Mouse (Mus musculus) neural tube, embryonic 14.5 days (tissue): ENCODE measurements around the gene Ipo13. TPM values are rescaled to one million over a fixed set of nuclear protein-coding genes. Genes with fewer than 3 reads are reported as not detected.
A peak's percentile ranks its signal among the peaks of the same experiment; 100 is the strongest.

Experiments
- ATAC-seq: fragments of 200-750 bp; cut with Nextera tagmentation; 2 replicates; pipeline ENCODE4 v1.8.0; 2017; ENCODE audit warnings: low read depth, mild to moderate bottlenecking, moderate TSS enrichment, moderate library complexity
- H3K27ac ChIP-seq: fragments of 300-500 bp; sonication (generic); 2 replicates; pipeline ENCODE4 v1.5.1; 2014; ENCODE audit warnings: low read depth, mild to moderate bottlenecking, control low read depth, low read length, moderate library complexity, mixed read lengths
- H3K27me3 ChIP-seq: fragments of 300-500 bp; sonication (generic); 2 replicates; pipeline ENCODE4 v1.6.1; 2014; ENCODE audit warnings: low read length; ENCODE audit not compliant: control insufficient read depth, insufficient read depth
- H3K36me3 ChIP-seq: fragments of 300-500 bp; sonication (generic); 2 replicates; pipeline ENCODE4 v1.6.1; 2014; ENCODE audit warnings: low read length, mixed read lengths; ENCODE audit not compliant: control insufficient read depth, insufficient read depth
- H3K4me1 ChIP-seq: fragments of 300-500 bp; sonication (generic); 2 replicates; pipeline ENCODE4 v1.6.1; 2014; ENCODE audit warnings: low read length; ENCODE audit not compliant: control insufficient read depth, insufficient read depth
- H3K4me2 ChIP-seq: fragments of 300-500 bp; sonication (generic); 2 replicates; pipeline ENCODE4 v1.6.1; 2014; ENCODE audit warnings: mild to moderate bottlenecking, low read depth, low read length, control low read depth
- H3K4me3 ChIP-seq: fragments of 300-500 bp; sonication (generic); 2 replicates; pipeline ENCODE4 v1.5.1; 2014; ENCODE audit warnings: low read depth, low read length, control low read depth, mixed read lengths
- H3K9ac ChIP-seq: fragments of 300-500 bp; sonication (generic); replicated peaks from 2 replicates; pipeline ENCODE4 v1.6.1; 2014; ENCODE audit warnings: low read depth, mild to moderate bottlenecking, control low read depth, low read length, mixed read lengths
- H3K9me3 ChIP-seq: fragments of 300-500 bp; sonication (generic); 2 replicates; pipeline ENCODE4 v1.6.1; 2016; ENCODE audit warnings: low read length; ENCODE audit not compliant: control insufficient read depth
- WGBS: fragments of 180-500 bp; shearing (Covaris S2); extraction: QIAGEN DNeasy Blood & Tissue Kit; methylation state at CpG from one replicate; pipeline ENCODE4 v1.1.7; 2014; 5-methylcytosine and 5-hydroxymethylcytosine counted together
- polyA plus RNA-seq: library from polyadenylated mRNA; unstranded; fragments of >200 nt; fragmentation: Nextera tagmentation; extraction: Ambion mirVana; gene quantifications from 2 replicates; pipeline ENCODE4 v1.2.1, GENCODE M21; 2014

The Ipo13 gene
- polyA plus RNA-seq, 1 experiment from 2014 or later, result 61.7 TPM

GRCm38 (mm10) chr4:117918261-117918660, 3.5 kb upstream of the Ipo13 start:
- Histone ChIP-seq H3K4me3 (no peak overlapping the region), H3K4me1 (peaks cover 14% of the 10 kb centered on the region), H3K36me3 (no peaks in the 10 kb centered on the region), H3K9ac (no peak overlapping the region), H3K27ac (no peak overlapping the region), H3K27me3 (no peaks in the 10 kb centered on the region), H3K4me2 (no peak overlapping the region), H3K9me3 (no peaks in the 10 kb centered on the region)
- ATAC-seq, result no peak
- WGBS, result 71% methylated on average over 3 of the region's 3 CpGs

GRCm38 (mm10) chr4:117917847-117918246, 3.0 kb upstream of the Ipo13 start:
- WGBS, result 88% methylated on average over 4 of the region's 4 CpGs

GRCm38 (mm10) chr4:117917402-117917801, 2.6 kb upstream of the Ipo13 start:
- no peak for ATAC-seq
- no peak overlapping the region for H3K27ac ChIP-seq
- no peak overlapping the region for H3K4me2 ChIP-seq
- peaks cover 23% of the 10 kb centered on the region for H3K4me1 ChIP-seq
- over 99% methylated on average over 4 of the region's 4 CpGs for WGBS
- H3K9me3 ChIP-seq, result no peaks in the 10 kb centered on the region
- H3K27me3 ChIP-seq, result no peaks in the 10 kb centered on the region
- H3K4me3 ChIP-seq, result no peak overlapping the region
- H3K36me3 ChIP-seq, result no peaks in the 10 kb centered on the region
- H3K9ac ChIP-seq, result no peak overlapping the region

More at GRCm38 (mm10) chr4:117917847-117918246, 3.0 kb upstream of the Ipo13 start:
- H3K4me2 ChIP-seq, result no peak overlapping the region
- ATAC-seq, result no peak
- H3K9ac ChIP-seq, result no peak overlapping the region
- no peaks in the 10 kb centered on the region for H3K27me3 ChIP-seq
- H3K9me3 ChIP-seq, result no peaks in the 10 kb centered on the region
- no peak overlapping the region for H3K4me3 ChIP-seq
- no peaks in the 10 kb centered on the region for H3K36me3 ChIP-seq
- H3K4me1 ChIP-seq, result peaks cover 18% of the 10 kb centered on the region
- H3K27ac ChIP-seq, result no peak overlapping the region

GRCm38 (mm10) chr4:117916386-117916785, 1.6 kb upstream of the Ipo13 start:
- WGBS, result 83% methylated on average over 5 of the region's 5 CpGs
- no peak overlapping the region for H3K4me2 ChIP-seq
- H3K4me1 ChIP-seq, result peaks cover 32% of the 10 kb centered on the region
- no peak for ATAC-seq
- no peak overlapping the region for H3K4me3 ChIP-seq
- H3K9ac ChIP-seq, result no peak overlapping the region
- no peaks in the 10 kb centered on the region for H3K9me3 ChIP-seq
- H3K36me3 ChIP-seq, result peaks cover 7% of the 10 kb centered on the region; the same call in 1 of the 2 replicates
- no peak overlapping the region for H3K27ac ChIP-seq
- no peaks in the 10 kb centered on the region for H3K27me3 ChIP-seq

GRCm38 (mm10) chr4:117915489-117916105, 798 bp upstream of the Ipo13 start:
- Histone ChIP-seq H3K27ac (peak overlapping the region; percentile 85; the same call in 1 of the 2 replicates), H3K36me3 (peaks cover 9% of the 10 kb centered on the region; the same call in 1 of the 2 replicates), H3K4me2 (peak overlapping the region; percentile 98), H3K4me3 (peak overlapping the region; percentile 84), H3K27me3 (no peaks in the 10 kb centered on the region), H3K4me1 (peaks cover 35% of the 10 kb centered on the region), H3K9ac (peak overlapping the region; percentile 88), H3K9me3 (no peaks in the 10 kb centered on the region)
- no peak for ATAC-seq
- 6% methylated on average over 19 of the region's 19 CpGs for WGBS

GRCm38 (mm10) chr4:117914031-117914430, 768 bp downstream of the Ipo13 start:
- Histone ChIP-seq H3K36me3 (peaks cover 9% of the 10 kb centered on the region; the same call in 1 of the 2 replicates), H3K9ac (peak overlapping the region; percentile 88), H3K9me3 (no peaks in the 10 kb centered on the region), H3K4me3 (peak overlapping the region; percentile 84), H3K4me2 (peak overlapping the region; percentile 98), H3K27ac (no peak overlapping the region), H3K27me3 (no peaks in the 10 kb centered on the region), H3K4me1 (peaks cover 48% of the 10 kb centered on the region)
- ATAC-seq, result no peak
- 17% methylated on average over 8 of the region's 8 CpGs for WGBS

GRCm38 (mm10) chr4:117913421-117913820, 1.4 kb downstream of the Ipo13 start:
- Histone ChIP-seq H3K4me1 (peaks cover 54% of the 10 kb centered on the region), H3K27ac (no peak overlapping the region)
- WGBS, result 54% methylated on average over 3 of the region's 3 CpGs

GRCm38 (mm10) chr4:117912685-117913273, 2.0 kb downstream of the Ipo13 start:
- no peak overlapping the region; the same call in 1 of the 2 replicates for H3K9ac ChIP-seq
- ATAC-seq, result no peak
- peaks cover 9% of the 10 kb centered on the region; the same call in 1 of the 2 replicates for H3K36me3 ChIP-seq
- no peaks in the 10 kb centered on the region for H3K27me3 ChIP-seq
- peaks cover 60% of the 10 kb centered on the region for H3K4me1 ChIP-seq
- H3K9me3 ChIP-seq, result no peaks in the 10 kb centered on the region
- no peak overlapping the region for H3K27ac ChIP-seq
- 56% methylated on average over 7 of the region's 7 CpGs for WGBS
- H3K4me2 ChIP-seq, result peak overlapping the region; percentile 98
- H3K4me3 ChIP-seq, result peak overlapping the region; percentile 84; the same call in 1 of the 2 replicates

More at GRCm38 (mm10) chr4:117913421-117913820, 1.4 kb downstream of the Ipo13 start:
- Histone ChIP-seq H3K4me3 (peak overlapping the region; percentile 84), H3K36me3 (peaks cover 9% of the 10 kb centered on the region; the same call in 1 of the 2 replicates), H3K9ac (peak overlapping the region; percentile 88; the same call in 1 of the 2 replicates), H3K27me3 (no peaks in the 10 kb centered on the region), H3K4me2 (peak overlapping the region; percentile 98), H3K9me3 (no peaks in the 10 kb centered on the region)
- no peak for ATAC-seq

GRCm38 (mm10) chr4:117912131-117912561, 2.7 kb downstream of the Ipo13 start:
- H3K9me3 ChIP-seq, result no peaks in the 10 kb centered on the region
- peak overlapping the region; percentile 98; the same call in 1 of the 2 replicates for H3K4me2 ChIP-seq
- ATAC-seq, result no peak
- H3K36me3 ChIP-seq, result peaks cover 9% of the 10 kb centered on the region; the same call in 1 of the 2 replicates
- no peak overlapping the region for H3K4me3 ChIP-seq
- H3K9ac ChIP-seq, result no peak overlapping the region
- peaks cover 60% of the 10 kb centered on the region for H3K4me1 ChIP-seq
- H3K27ac ChIP-seq, result no peak overlapping the region
- 86% methylated on average over 13 of the region's 13 CpGs for WGBS
- H3K27me3 ChIP-seq, result no peaks in the 10 kb centered on the region
